Mouse (Mus musculus): Measurements from ENCODE around the gene Nfil3.

DNA sequence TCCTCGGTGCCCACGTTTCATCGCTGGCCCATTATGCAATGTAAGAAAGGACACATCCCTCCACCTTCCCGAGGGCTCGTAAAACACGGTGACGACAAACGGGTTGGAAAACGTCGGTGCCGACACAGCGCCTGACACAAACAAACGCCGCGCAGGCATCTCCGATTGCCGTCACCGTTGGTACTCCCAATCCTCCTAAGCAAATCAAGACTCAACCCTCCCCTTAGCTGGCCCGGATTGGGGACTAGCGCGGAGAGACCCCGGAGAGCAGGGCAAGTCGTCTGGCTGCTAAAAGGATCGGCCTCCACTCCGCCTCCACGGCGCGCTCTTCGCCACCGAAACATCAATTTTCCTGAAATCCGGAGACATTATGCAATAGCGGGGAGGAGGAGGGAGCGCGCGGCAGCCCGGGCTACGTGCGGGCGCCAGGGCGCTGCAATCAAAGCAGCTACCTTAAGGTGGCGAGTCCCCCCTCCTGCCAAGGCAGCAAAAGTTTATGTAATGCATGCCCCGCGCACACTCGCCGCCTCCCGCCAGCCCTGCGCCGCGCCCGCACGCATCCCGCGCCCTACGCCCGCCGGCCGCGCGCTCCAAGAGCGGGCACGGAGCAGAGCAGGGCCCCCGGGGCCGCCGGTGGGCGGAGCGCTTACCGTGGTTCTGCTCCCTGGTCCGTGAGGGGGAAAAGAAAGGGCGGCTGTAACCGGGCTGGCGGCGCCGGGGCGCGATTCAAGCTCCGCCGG lies 492 bp downstream of the Nfil3 start:
- TF ChIP-seq CTCF (conservative IDR thresholded peaks at IDR 0.05; ENCODE audit: insufficient read depth, insufficient read length, low read depth, low read length) (no peak), POLR2A (IDR thresholded peaks at IDR 0.05; ENCODE audit: low read depth, low read length) (no peak)

All from kidney, adult 2 months (tissue).